Mouse (Mus musculus) CH12.LX (cell line): ENCODE data around the gene Dscaml1. TPM values are rescaled to one million over a fixed set of nuclear protein-coding genes. Genes with fewer than 3 reads are reported as not detected.
A peak's percentile ranks its signal among the peaks of the same experiment; 100 is the strongest.

ENCODE experiments used
- DNase-seq: peaks from one replicate; pipeline ENCODE4 v3.0.0-alpha.2; 2013; ENCODE audit errors: extremely low read depth
- H3K27ac ChIP-seq: 2 replicates; pipeline ENCODE4 v1.5.1; 2012; ENCODE audit warnings: low read depth, mild to moderate bottlenecking, control low read depth, moderate library complexity; ENCODE audit not compliant: insufficient read depth
- H3K27me3 ChIP-seq: replicated peaks from 2 replicates; pipeline ENCODE3; 2012; ENCODE audit warnings: inconsistent platforms
- H3K36me3 ChIP-seq, 2 experiments: replicated peaks in 1 of 2; 2 replicates each; pipeline versions ENCODE3 to v1.6.1; 2012; ENCODE audit warnings: inconsistent platforms in 1 of 2, low read length in 1 of 2, mild to moderate bottlenecking in 1 of 2, mixed read lengths in 1 of 2, moderate library complexity in 1 of 2; ENCODE audit not compliant: control insufficient read depth in 1 of 2, insufficient read depth in 1 of 2
- H3K4me1 ChIP-seq, 2 experiments: 2 replicates each; pipeline ENCODE4 v1.6.1; 2012; ENCODE audit warnings: inconsistent platforms in 1 of 2, moderate library complexity in 1 of 2; ENCODE audit not compliant: insufficient read depth in 2 of 2, control insufficient read depth in 1 of 2
- H3K4me2 ChIP-seq: 2 replicates; pipeline ENCODE4 v1.6.1; 2012; ENCODE audit warnings: low read depth, mild to moderate bottlenecking, control low read depth; ENCODE audit not compliant: poor library complexity, insufficient read depth, severe bottlenecking
- H3K4me3 ChIP-seq, 3 experiments: fragments of 150-350 bp in 1 of 3; sonication (generic) in 1 of 3; replicated peaks in 1 of 3; 2 replicates each; pipeline versions ENCODE3 to v1.5.1; 2011 to 2012; ENCODE audit warnings: low read depth in 2 of 3, low read length in 2 of 3, mild to moderate bottlenecking in 2 of 3, moderate library complexity in 2 of 3, control low read depth in 1 of 3, improper control_type of control experiment in 1 of 3, inconsistent platforms in 1 of 3, mixed read lengths in 1 of 3; ENCODE audit not compliant: poor library complexity in 1 of 3
- H3K79me2 ChIP-seq: replicated peaks from 2 replicates; pipeline ENCODE4 v1.6.1; 2012; ENCODE audit warnings: mild to moderate bottlenecking, moderate library complexity; ENCODE audit not compliant: control insufficient read depth, poor library complexity, insufficient read depth, severe bottlenecking; ENCODE audit errors: extremely low read depth
- H3K9ac ChIP-seq: 2 replicates; pipeline ENCODE4 v1.6.1; 2012; ENCODE audit warnings: low read depth, mild to moderate bottlenecking, control low read depth, moderate library complexity; ENCODE audit not compliant: insufficient read depth
- H3K9me3 ChIP-seq: replicated peaks from 2 replicates; pipeline ENCODE3; 2012; ENCODE audit warnings: low read length, inconsistent platforms, mixed read lengths
- BHLHE40 ChIP-seq: IDR thresholded peaks from 2 replicates; pipeline ENCODE4 v1.6.1; 2011; ENCODE audit warnings: mild to moderate bottlenecking, low read depth, low read length, improper control_type of control experiment
- CHD1 ChIP-seq: IDR thresholded peaks from 2 replicates; pipeline ENCODE4 v1.6.1; 2012; ENCODE audit warnings: low read depth, low read length, improper control_type of control experiment, inconsistent platforms
- CHD2 ChIP-seq: IDR thresholded peaks from 2 replicates; pipeline ENCODE4 v1.6.1; 2011; ENCODE audit warnings: low read length, improper control_type of control experiment
- CTCF ChIP-seq, 2 experiments: IDR thresholded peaks in 1 of 2; conservative IDR thresholded peaks in 1 of 2; 2 replicates each; pipeline ENCODE4 v1.5.1; 2011 to 2012; ENCODE audit warnings: low read depth in 2 of 2, low read length in 2 of 2, improper control_type of control experiment in 1 of 2, inconsistent platforms in 1 of 2, mild to moderate bottlenecking in 1 of 2, moderate library complexity in 1 of 2
- E2F4 ChIP-seq: IDR thresholded peaks from 2 replicates; pipeline ENCODE4 v1.6.1; 2011; ENCODE audit warnings: low read depth, low read length, improper control_type of control experiment; ENCODE audit not compliant: insufficient replicate concordance
- ELF1 ChIP-seq: IDR thresholded peaks from 2 replicates; pipeline ENCODE4 v1.6.1; 2014; ENCODE audit warnings: low read depth, mild to moderate bottlenecking, inconsistent platforms, low read length, improper control_type of control experiment
- EP300 ChIP-seq: IDR thresholded peaks from 2 replicates; pipeline ENCODE4 v1.6.1; 2011; ENCODE audit warnings: low read length, improper control_type of control experiment
- GABPA ChIP-seq: IDR thresholded peaks from 2 replicates; pipeline ENCODE4 v1.6.1; 2012; ENCODE audit warnings: low read depth, low read length, improper control_type of control experiment, inconsistent platforms; ENCODE audit not compliant: insufficient replicate concordance
- HCFC1 ChIP-seq: IDR thresholded peaks from 2 replicates; pipeline ENCODE4 v1.6.1; 2012; ENCODE audit warnings: low read depth, mild to moderate bottlenecking, inconsistent platforms, low read length, improper control_type of control experiment
- IRF4 ChIP-seq: IDR thresholded peaks from 2 replicates; pipeline ENCODE4 v1.6.1; 2014; ENCODE audit warnings: low read depth, mild to moderate bottlenecking, inconsistent platforms, low read length, improper control_type of control experiment
- JUN ChIP-seq: IDR thresholded peaks from 2 replicates; pipeline ENCODE4 v1.6.1; 2011; ENCODE audit warnings: low read depth, mild to moderate bottlenecking, low read length, improper control_type of control experiment, moderate library complexity; ENCODE audit not compliant: insufficient read depth
- KAT2A ChIP-seq: IDR thresholded peaks from 2 replicates; pipeline ENCODE4 v1.6.1; 2012; ENCODE audit warnings: low read length, improper control_type of control experiment, inconsistent platforms; ENCODE audit not compliant: insufficient replicate concordance
- MAX ChIP-seq: IDR thresholded peaks from 2 replicates; pipeline ENCODE4 v1.6.1; 2011; ENCODE audit warnings: low read length, improper control_type of control experiment
- NELFE ChIP-seq: IDR thresholded peaks from 2 replicates; pipeline ENCODE4 v1.6.1; 2011; ENCODE audit warnings: low read depth, low read length, improper control_type of control experiment
- NRF1 ChIP-seq: IDR thresholded peaks from 2 replicates; pipeline ENCODE4 v1.6.1; 2014; ENCODE audit warnings: low read depth, mild to moderate bottlenecking, inconsistent platforms, low read length, improper control_type of control experiment, moderate library complexity
- PAX5 ChIP-seq: IDR thresholded peaks from 2 replicates; pipeline ENCODE4 v1.6.1; 2012; ENCODE audit warnings: low read length, inconsistent platforms, mixed read lengths
- POLR2A ChIP-seq: IDR thresholded peaks from 2 replicates; pipeline ENCODE4 v1.6.1; 2011; ENCODE audit warnings: low read depth, mild to moderate bottlenecking, improper control_type of control experiment, low read length
- POLR2AphosphoS2 ChIP-seq: IDR thresholded peaks from 2 replicates; pipeline ENCODE4 v1.6.1; 2011; ENCODE audit warnings: low read depth, low read length, improper control_type of control experiment
- RAD21 ChIP-seq: IDR thresholded peaks from 2 replicates; pipeline ENCODE4 v1.6.1; 2011; ENCODE audit warnings: low read depth, mild to moderate bottlenecking, low read length, improper control_type of control experiment, moderate library complexity
- SMC3 ChIP-seq: IDR thresholded peaks from 2 replicates; pipeline ENCODE4 v1.6.1; 2011; ENCODE audit warnings: low read depth, low read length, improper control_type of control experiment
- TBP ChIP-seq: conservative IDR thresholded peaks from 2 replicates; pipeline ENCODE4 v1.6.1; 2011; ENCODE audit warnings: low read depth, low read length, improper control_type of control experiment
- USF2 ChIP-seq: conservative IDR thresholded peaks from 2 replicates; pipeline ENCODE4 v1.6.1; 2011; ENCODE audit warnings: low read depth, low read length, improper control_type of control experiment
- ZC3H11A ChIP-seq: IDR thresholded peaks from 2 replicates; pipeline ENCODE4 v1.6.1; 2012; ENCODE audit warnings: low read depth, mild to moderate bottlenecking, inconsistent platforms, low read length, improper control_type of control experiment
- ZKSCAN1 ChIP-seq: IDR thresholded peaks from 2 replicates; pipeline ENCODE4 v1.6.1; 2012; ENCODE audit warnings: low read depth, inconsistent platforms, low read length, improper control_type of control experiment, borderline replicate concordance
- ZMIZ1 ChIP-seq: IDR thresholded peaks from 2 replicates; pipeline ENCODE4 v1.6.1; 2012; ENCODE audit warnings: low read depth, mild to moderate bottlenecking, inconsistent platforms, low read length, improper control_type of control experiment
- ZNF384 ChIP-seq: IDR thresholded peaks from 2 replicates; pipeline ENCODE4 v1.6.1; 2012; ENCODE audit warnings: low read depth, low read length, improper control_type of control experiment, inconsistent platforms
- dilution Hi-C: fragments of 300-500 bp; cut with MboI; formaldehyde crosslinking; loops from 2 replicates; pipeline ENCODE4 v1.14.3; 2020; ENCODE audit warnings: low sequenced_read_pairs; ENCODE audit not compliant: extremely low pct_unique_long_range_greater_than_20kb, extremely low pct_ligation_motif_present
- in situ Hi-C: fragments of 300-500 bp; cut with MboI; formaldehyde crosslinking; loops from 3 replicates; pipeline ENCODE4 v1.14.3; 2019; ENCODE audit warnings: low sequenced_read_pairs, low pct_ligation_motif_present, low pct_unique_long_range_greater_than_20kb, mixed read lengths
- polyA plus RNA-seq: library from polyadenylated mRNA; unstranded; fragments of >175 nt; gene quantifications from 2 replicates; pipeline ENCODE4 v1.2.1, GENCODE M21; 2012; ENCODE audit warnings: low read depth; ENCODE audit not compliant: insufficient read length
- total RNA-seq, 2 experiments: library from RNA; depleted of rRNA; stranded (reverse); fragments of 300-350 nt in 1 of 2; fragments of >200 nt in 1 of 2; gene quantifications; 2 replicates each; pipeline ENCODE4 v1.2.3; 2012 to 2014

The Dscaml1 gene
- total and polyA plus RNA-seq, 3 experiments: not detected

- TF ChIP-seq ZC3H11A: peak; percentile 18; the same call in 1 of the 2 replicates
- TF ChIP-seq KAT2A: no peak
- peak; percentile 78 for TF ChIP-seq SMC3
- TF ChIP-seq ZKSCAN1: no peak
Measured at GRCm38 (mm10) chr9:45417245-45417644, 9.2 kb upstream of the Dscaml1 start (continued).

- in situ Hi-C loops: loop anchor here (5.0 to 10.0 kb wide), 2 partner anchors 104 to 327 kb away; no protein-coding TSS in a partner anchor
- no peak overlapping the region for H3K4me2 ChIP-seq
- no peak overlapping the region for H3K27ac ChIP-seq
- no peak for TF ChIP-seq KAT2A
- TF ChIP-seq USF2: no peak
- TF ChIP-seq HCFC1: no peak
- no peak for TF ChIP-seq NELFE
- TF ChIP-seq POLR2A: no peak
- TF ChIP-seq CTCF (conservative IDR thresholded peaks at IDR 0.05 in 1 of 2, IDR thresholded peaks at IDR 0.05 in 1 of 2; ENCODE audit: low read depth in 2 of 2, low read length in 2 of 2): no peak
- TF ChIP-seq ZNF384: no peak
- TF ChIP-seq POLR2AphosphoS2: no peak
- no peak for TF ChIP-seq CHD1
- TF ChIP-seq ELF1: no peak
- TF ChIP-seq ZMIZ1: no peak
- TF ChIP-seq CHD2: no peak
- H3K4me1 ChIP-seq: peaks cover 6 to 27% of the 10 kb centered on the region in 2 experiments
- DNase-seq: no peak
- H3K9me3 ChIP-seq: no peaks in the 10 kb centered on the region
- H3K27me3 ChIP-seq: no peaks in the 10 kb centered on the region
- H3K9ac ChIP-seq: no peak overlapping the region
- no peak overlapping the region for H3K4me3 ChIP-seq
- no peaks in the 10 kb centered on the region for H3K36me3 ChIP-seq
- H3K79me2 ChIP-seq: no peaks in the 10 kb centered on the region
- dilution Hi-C loops: no loop called here
Measured at GRCm38 (mm10) chr9:45418252-45418651, 8.2 kb upstream of the Dscaml1 start.

GRCm38 (mm10) chr9:45421209-45421608 is 5.2 kb upstream of the Dscaml1 start:
- Histone ChIP-seq H3K4me3 (no peak overlapping the region), H3K36me3 (no peaks in the 10 kb centered on the region), H3K9ac (no peak overlapping the region), H3K4me1 (peaks cover 4 to 24% of the 10 kb centered on the region in 2 experiments), H3K9me3 (no peaks in the 10 kb centered on the region), H3K27me3 (no peaks in the 10 kb centered on the region), H3K27ac (no peak overlapping the region), H3K79me2 (no peaks in the 10 kb centered on the region), H3K4me2 (no peak overlapping the region)
- dilution Hi-C loops: no loop called here
- in situ Hi-C loops: no loop called here
- no peak for DNase-seq
- TF ChIP-seq RAD21 (peak; percentile 31), ZKSCAN1 (no peak), JUN (no peak), POLR2A (no peak), EP300 (no peak), SMC3 (peak; percentile 39; the same call in 1 of the 2 replicates), E2F4 (no peak), IRF4 (no peak), NRF1 (no peak), USF2 (no peak), CHD2 (no peak), CHD1 (no peak), CTCF (conservative IDR thresholded peaks at IDR 0.05 in 1 of 2, IDR thresholded peaks at IDR 0.05 in 1 of 2; ENCODE audit: low read depth in 2 of 2, low read length in 2 of 2) (peak; percentile 63 to 66), MAX (no peak), GABPA (no peak), TBP (no peak), BHLHE40 (no peak), ELF1 (no peak), POLR2AphosphoS2 (no peak), PAX5 (no peak), KAT2A (no peak), HCFC1 (no peak)
